Mouse (Mus musculus) MEL (cell line): ENCODE measurements at regions not wholly inside any gene's neighbourhood (a gene's known extent, or its start where the extent isn't known, plus 50 kb on each side); places are given as distances from the start of the nearest gene placed in this dataset.

Source experiments
- DNase-seq: peaks from one replicate; pipeline ENCODE4 v3.0.0; 2011; ENCODE audit warnings: low read depth, low spot score
- H3K27ac ChIP-seq: 2 replicates; pipeline ENCODE4 v1.5.1; 2012; ENCODE audit warnings: low read depth, mild to moderate bottlenecking, control low read depth, low read length, moderate library complexity; ENCODE audit not compliant: control insufficient read depth
- H3K27me3 ChIP-seq, 2 experiments: fragments of 150-350 bp in 1 of 2; sonication (generic) in 1 of 2; 2 replicates each; pipeline ENCODE4 v1.6.1; 2012; ENCODE audit warnings: low read length in 2 of 2, mild to moderate bottlenecking in 2 of 2, improper control_type of control experiment in 1 of 2, moderate library complexity in 1 of 2; ENCODE audit not compliant: insufficient read depth in 2 of 2, control insufficient read depth in 1 of 2
- H3K36me3 ChIP-seq, 2 experiments: 2 replicates each; pipeline ENCODE4 v1.6.1; 2012 to 2014; ENCODE audit warnings: low read length in 2 of 2, improper control_type of control experiment in 1 of 2, inconsistent platforms in 1 of 2, mild to moderate bottlenecking in 1 of 2; ENCODE audit not compliant: insufficient read depth in 2 of 2, control insufficient read depth in 1 of 2
- H3K4me1 ChIP-seq, 2 experiments: fragments of 150-350 bp in 1 of 2; sonication (generic) in 1 of 2; 2 replicates each; pipeline ENCODE4 v1.6.1; 2012; ENCODE audit warnings: low read length in 2 of 2, improper control_type of control experiment in 1 of 2, mild to moderate bottlenecking in 1 of 2; ENCODE audit not compliant: insufficient read depth in 2 of 2, control insufficient read depth in 1 of 2
- H3K4me3 ChIP-seq, 2 experiments: fragments of 150-350 bp in 1 of 2; sonication (generic) in 1 of 2; 2 replicates each; pipeline ENCODE4 v1.5.1; 2012; ENCODE audit warnings: low read depth in 2 of 2, low read length in 2 of 2, mild to moderate bottlenecking in 2 of 2, moderate library complexity in 2 of 2, control low read depth in 1 of 2, improper control_type of control experiment in 1 of 2; ENCODE audit not compliant: control insufficient read depth in 1 of 2, insufficient read depth in 1 of 2
- H3K79me2 ChIP-seq: 2 replicates; pipeline ENCODE4 v1.6.1; 2012; ENCODE audit warnings: mild to moderate bottlenecking, low read length, moderate library complexity; ENCODE audit not compliant: control insufficient read depth, poor library complexity, insufficient read depth
- H3K9ac ChIP-seq: 2 replicates; pipeline ENCODE4 v1.6.1; 2012; ENCODE audit warnings: low read depth, mild to moderate bottlenecking, control low read depth, low read length, moderate library complexity; ENCODE audit not compliant: control insufficient read depth, poor library complexity, severe bottlenecking
- H3K9me3 ChIP-seq: fragments of 150-350 bp; sonication (generic); replicated peaks from 2 replicates; pipeline ENCODE4 v1.6.1; 2012; ENCODE audit warnings: mild to moderate bottlenecking, low read length, improper control_type of control experiment, moderate library complexity; ENCODE audit not compliant: insufficient read depth
- BHLHE40 ChIP-seq: IDR thresholded peaks from 2 replicates; pipeline ENCODE4 v1.6.1; 2012; ENCODE audit warnings: low read depth, mild to moderate bottlenecking, inconsistent platforms, low read length, improper control_type of control experiment, borderline replicate concordance
- CHD2 ChIP-seq: IDR thresholded peaks from 2 replicates; pipeline ENCODE4 v1.6.1; 2011; ENCODE audit warnings: low read length, improper control_type of control experiment
- ETS1 ChIP-seq: IDR thresholded peaks from 2 replicates; pipeline ENCODE4 v1.6.1; 2012; ENCODE audit warnings: low read depth, mild to moderate bottlenecking, inconsistent platforms, low read length, improper control_type of control experiment, moderate library complexity
- HCFC1 ChIP-seq: IDR thresholded peaks from 2 replicates; pipeline ENCODE4 v1.6.1; 2012; ENCODE audit warnings: low read depth, mild to moderate bottlenecking, inconsistent platforms, low read length, improper control_type of control experiment, moderate library complexity
- JUND ChIP-seq: IDR thresholded peaks from 2 replicates; pipeline ENCODE4 v1.6.1; 2011; ENCODE audit warnings: low read depth, mild to moderate bottlenecking, improper control_type of control experiment, low read length
- MYC ChIP-seq: IDR thresholded peaks from 2 replicates; pipeline ENCODE4 v1.6.1; 2011; ENCODE audit warnings: low read depth, mild to moderate bottlenecking, low read length, improper control_type of control experiment, moderate library complexity
- NELFE ChIP-seq: IDR thresholded peaks from 2 replicates; pipeline ENCODE4 v1.6.1; 2011; ENCODE audit warnings: low read depth, low read length, improper control_type of control experiment
- NRF1 ChIP-seq: IDR thresholded peaks from 2 replicates; pipeline ENCODE4 v1.6.1; 2014; ENCODE audit warnings: low read depth, mild to moderate bottlenecking, inconsistent platforms, low read length, improper control_type of control experiment, moderate library complexity; ENCODE audit not compliant: poor library complexity, insufficient read depth, severe bottlenecking
- POLR2AphosphoS2 ChIP-seq: IDR thresholded peaks from 2 replicates; pipeline ENCODE4 v1.6.1; 2011; ENCODE audit warnings: low read length, improper control_type of control experiment
- POLR2AphosphoS5 ChIP-seq: IDR thresholded peaks from 2 replicates; pipeline ENCODE4 v1.6.1; 2012; ENCODE audit warnings: low read depth, borderline replicate concordance, mild to moderate bottlenecking, inconsistent platforms, low read length, moderate library complexity, mixed read lengths
- RAD21 ChIP-seq: IDR thresholded peaks from 2 replicates; pipeline ENCODE4 v1.6.1; 2011; ENCODE audit warnings: mild to moderate bottlenecking, low read depth, low read length, improper control_type of control experiment
- RCOR1 ChIP-seq: IDR thresholded peaks from 2 replicates; pipeline ENCODE4 v1.6.1; 2012; ENCODE audit warnings: low read depth, mild to moderate bottlenecking, inconsistent platforms, low read length, improper control_type of control experiment
- SIN3A ChIP-seq: IDR thresholded peaks from 2 replicates; pipeline ENCODE4 v1.6.1; 2012; ENCODE audit warnings: low read length, improper control_type of control experiment, inconsistent platforms
- USF1 ChIP-seq: IDR thresholded peaks from 2 replicates; pipeline ENCODE4 v1.6.1; 2014; ENCODE audit warnings: low read depth, mild to moderate bottlenecking, inconsistent platforms, low read length, improper control_type of control experiment, moderate library complexity

DNA sequence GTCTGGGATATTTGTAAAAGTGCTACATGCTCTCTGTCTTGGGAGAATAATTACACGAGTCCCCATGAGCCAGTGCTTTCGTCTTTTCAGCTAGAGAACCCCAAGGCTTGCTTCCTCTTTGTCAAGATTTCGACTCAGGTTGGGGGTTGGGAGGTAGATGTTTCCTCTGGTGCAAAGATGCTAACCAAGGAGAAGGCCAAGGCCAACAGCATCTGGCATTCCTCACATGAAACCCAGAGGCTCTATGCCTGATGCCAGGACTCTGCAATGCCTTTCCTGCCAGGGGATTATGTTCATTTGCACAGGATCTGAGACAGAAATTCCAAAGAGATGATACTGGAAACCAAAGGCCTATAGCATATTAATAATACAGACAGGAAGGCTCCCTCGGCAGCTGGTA lies 198.2 kb upstream of the Six2 start (continued):
- TF ChIP-seq POLR2AphosphoS5, result no peak
- TF ChIP-seq NRF1, result no peak
- no peak for TF ChIP-seq ETS1
- TF ChIP-seq, all 39 proteins: peak for 0

DNA sequence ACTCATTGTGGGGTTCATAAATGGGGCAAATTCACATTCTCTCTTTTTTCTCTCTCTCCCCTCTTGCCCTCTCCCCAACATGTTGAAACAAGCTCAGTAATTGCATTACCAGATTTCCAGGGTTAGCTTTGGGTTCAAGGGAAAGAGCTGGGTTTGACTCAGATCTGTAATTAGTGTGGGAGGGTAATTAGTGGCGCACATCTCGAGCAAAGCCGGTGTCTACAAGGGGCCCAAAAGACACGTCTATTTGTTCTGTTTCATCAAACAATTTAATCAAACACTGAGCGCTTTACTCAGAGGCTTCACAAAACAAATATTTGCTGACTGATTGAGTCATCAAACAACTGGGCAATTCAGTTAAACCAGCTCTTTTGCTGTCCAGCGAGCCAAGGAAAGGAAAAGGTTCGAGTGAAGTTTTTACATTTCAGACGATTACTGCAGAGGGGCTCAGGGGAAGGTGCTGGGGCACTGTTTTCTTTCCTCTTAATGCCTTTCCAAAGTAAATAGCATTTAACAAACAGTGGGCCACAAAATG lies 193.6 kb upstream of the Six2 start:
- no peaks in the 10 kb centered on the region for H3K4me1 ChIP-seq
- TF ChIP-seq CHD2, result no peak
- no peak for TF ChIP-seq USF1
- TF ChIP-seq RAD21, result no peak
- TF ChIP-seq MYC, result no peak

DNA sequence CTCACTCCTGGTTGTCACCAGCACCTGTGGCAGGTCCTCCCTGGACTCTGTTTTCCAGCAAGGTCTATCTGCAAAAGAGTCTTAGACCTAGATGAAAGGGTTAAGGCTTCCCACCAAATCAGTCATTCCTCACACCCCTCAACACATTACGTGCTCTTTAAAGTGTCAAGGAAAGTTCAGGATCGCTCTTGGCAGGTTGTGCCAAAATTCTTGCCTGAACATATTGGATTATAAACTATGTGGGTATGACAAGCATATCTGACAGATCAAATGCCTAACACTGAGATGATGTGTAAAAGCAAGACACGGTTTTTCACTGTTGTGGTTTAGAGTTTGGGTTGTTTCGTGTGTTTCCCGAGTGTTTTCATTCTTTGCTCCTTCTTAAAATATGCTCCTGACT lies 193.0 kb upstream of the Six2 start:
- Histone ChIP-seq H3K36me3 (no peaks in the 10 kb centered on the region), H3K27ac (no peak overlapping the region), H3K9me3 (no peaks in the 10 kb centered on the region), H3K9ac (no peak overlapping the region), H3K4me1 (no peaks in the 10 kb centered on the region), H3K27me3 (no peaks in the 10 kb centered on the region; a peak in 2 of 4 replicates), H3K79me2 (no peaks in the 10 kb centered on the region), H3K4me3 (no peak overlapping the region)
- no peak for DNase-seq
- no peak for TF ChIP-seq BHLHE40
- no peak for TF ChIP-seq POLR2AphosphoS2
- TF ChIP-seq HCFC1, result no peak
- TF ChIP-seq USF1, result no peak
- no peak for TF ChIP-seq JUND
- TF ChIP-seq ETS1, result no peak
- TF ChIP-seq NELFE, result no peak
- no peak for TF ChIP-seq RCOR1
- TF ChIP-seq SIN3A, result no peak

More for the DNA sequence above, 193.6 kb upstream of the Six2 start:
- H3K79me2 ChIP-seq, result no peaks in the 10 kb centered on the region
- no peak overlapping the region for H3K4me3 ChIP-seq
- no peaks in the 10 kb centered on the region for H3K9me3 ChIP-seq
- no peak overlapping the region for H3K9ac ChIP-seq
- no peaks in the 10 kb centered on the region; a peak in 2 of 4 replicates for H3K27me3 ChIP-seq
- no peaks in the 10 kb centered on the region for H3K36me3 ChIP-seq
- no peak for DNase-seq
- no peak overlapping the region for H3K27ac ChIP-seq
